Mouse (Mus musculus): Measurements from ENCODE around the gene Igsf10. TPM values are rescaled to one million over a fixed set of nuclear protein-coding genes. Genes with fewer than 3 reads are reported as not detected.

Igsf10 gene
- polyA plus RNA-seq, 1 experiment from 2014 or later = 32.7 TPM

GRCm38 (mm10) chr3:59277502-59278253 lies 66.5 kb downstream of the Igsf10 start:
- no peaks in the 10 kb centered on the region for H3K27me3 ChIP-seq
- 36% methylated on average over 3 of the region's 3 CpGs for WGBS
- ATAC-seq (ENCODE audit: insufficient number of reproducible peaks, low FRiP score, low TSS enrichment, low read depth) = no peak
- no peak overlapping the region for H3K9ac ChIP-seq
- no peak overlapping the region for H3K4me3 ChIP-seq
- H3K27ac ChIP-seq = no peak overlapping the region
- no peaks in the 10 kb centered on the region for H3K36me3 ChIP-seq
- H3K4me2 ChIP-seq = no peak overlapping the region
- no peaks in the 10 kb centered on the region for H3K9me3 ChIP-seq
- no peaks in the 10 kb centered on the region for H3K4me1 ChIP-seq

GRCm38 (mm10) chr3:59270811-59271210 lies 73.4 kb downstream of the Igsf10 start:
- no peak overlapping the region for H3K4me2 ChIP-seq
- H3K27me3 ChIP-seq = no peaks in the 10 kb centered on the region
- H3K36me3 ChIP-seq = no peaks in the 10 kb centered on the region
- no peak overlapping the region for H3K4me3 ChIP-seq
- ATAC-seq (ENCODE audit: insufficient number of reproducible peaks, low FRiP score, low TSS enrichment, low read depth) = no peak
- H3K4me1 ChIP-seq = no peaks in the 10 kb centered on the region
- H3K27ac ChIP-seq = no peak overlapping the region
- H3K9ac ChIP-seq = no peak overlapping the region
- 89% methylated on average over 6 of the region's 6 CpGs for WGBS
- H3K9me3 ChIP-seq = no peaks in the 10 kb centered on the region

Other genes with a start within 250 kb of the Igsf10 start
- 0.94 and 1.6 TPM in 2 replicates for gene Gpr171, start 242.6 kb downstream of the Igsf10 start, polyA plus RNA-seq (2015; fragmentation: Nextera tagmentation; extraction: Ambion mirVana)
- 1.5 and 2.1 TPM in 2 replicates for gene P2ry14, start 190.8 kb downstream of the Igsf10 start, polyA plus RNA-seq (2015; fragmentation: Nextera tagmentation; extraction: Ambion mirVana)
- 39.1 and 39.8 TPM in 2 replicates for gene Gpr87, start 149.3 kb downstream of the Igsf10 start, polyA plus RNA-seq (2015; fragmentation: Nextera tagmentation; extraction: Ambion mirVana)
- 1.3 and 1.5 TPM in 2 replicates for gene P2ry13, start 133.5 kb downstream of the Igsf10 start, polyA plus RNA-seq (2015; fragmentation: Nextera tagmentation; extraction: Ambion mirVana)
- 2.5 and 2.7 TPM in 2 replicates for gene P2ry12, start 81.5 kb downstream of the Igsf10 start, polyA plus RNA-seq (2015; fragmentation: Nextera tagmentation; extraction: Ambion mirVana)

Measured in limb, embryonic 15.5 days (tissue).